Mouse (Mus musculus): ENCODE data around the gene Heatr9. TPM values are rescaled to one million over a fixed set of nuclear protein-coding genes. Genes with fewer than 3 reads are reported as not detected.

Gene Heatr9
- total and polyA plus RNA-seq, 3 experiments, result not detected

DNA sequence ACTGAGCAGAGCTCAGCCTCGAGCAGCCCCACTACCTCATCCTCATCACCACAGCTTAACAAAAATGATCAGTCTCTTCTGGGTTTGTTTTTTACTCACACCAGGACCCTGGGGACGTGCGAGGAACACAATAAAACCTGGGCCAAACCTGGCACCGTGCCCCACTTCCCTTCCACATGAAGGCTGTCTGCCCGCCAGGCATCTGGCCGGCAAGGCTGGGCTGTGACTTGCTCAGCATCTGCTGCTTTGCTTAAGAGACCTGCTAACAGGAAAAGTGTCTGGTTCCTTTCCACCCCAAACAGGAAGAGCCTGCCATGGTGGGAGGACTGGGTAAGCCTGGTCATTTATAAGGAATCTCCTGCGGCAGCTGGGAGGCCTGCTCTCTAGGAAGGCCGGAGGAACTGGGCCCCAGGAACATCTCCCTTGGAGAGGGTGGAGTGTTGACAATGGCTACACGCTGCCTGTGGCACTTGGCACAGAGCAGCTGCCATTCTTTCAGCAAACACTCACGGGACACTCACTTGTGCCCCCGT is 54.8 kb downstream of the Heatr9 start:
- no peaks in the 10 kb centered on the region for H3K9me3 ChIP-seq (replicated peaks; ENCODE audit: insufficient read depth, low read length)
- peaks cover 3 to 4% of the 10 kb centered on the region in 2 experiments for H3K27me3 ChIP-seq (ENCODE audit: control insufficient read depth in 1 of 2, insufficient read depth in 2 of 2, low read length in 2 of 2)
- no peak overlapping the region for H3K27ac ChIP-seq (ENCODE audit: control insufficient read depth, low read depth, low read length)
- no peak overlapping the region for H3K9ac ChIP-seq (ENCODE audit: control insufficient read depth, low read depth, low read length, poor library complexity, severe bottlenecking)
- peaks cover 3% of the 10 kb centered on the region; the same call in 1 of the 2 replicates for H3K79me2 ChIP-seq (ENCODE audit: control insufficient read depth, insufficient read depth, low read length, poor library complexity)
- H3K36me3 ChIP-seq (ENCODE audit: control insufficient read depth in 1 of 2, insufficient read depth in 2 of 2, low read length in 2 of 2), result peaks cover 0 to 11% of the 10 kb centered on the region in 2 experiments; a peak in 2 of 4 replicates
- TF ChIP-seq POLR2A (IDR thresholded peaks at IDR 0.05; ENCODE audit: control insufficient read depth in 1 of 2, insufficient read depth in 1 of 2, low read depth in 1 of 2, low read length in 2 of 2, poor library complexity in 1 of 2) (no peak), CHD1 (IDR thresholded peaks at IDR 0.05; ENCODE audit: low read depth, low read length) (no peak), RAD21 (IDR thresholded peaks at IDR 0.05; ENCODE audit: low read depth, low read length) (no peak), MEF2A (IDR thresholded peaks at IDR 0.05; ENCODE audit: extremely low read depth, insufficient replicate concordance, low read depth, low read length, poor library complexity, severe bottlenecking) (no peak), EP300 (IDR thresholded peaks at IDR 0.05; ENCODE audit: low read depth in 1 of 2, low read length in 2 of 2) (no peak), KAT2A (conservative IDR thresholded peaks at IDR 0.05; ENCODE audit: low read depth, low read length) (no peak), HCFC1 (IDR thresholded peaks at IDR 0.05; ENCODE audit: low read depth, low read length) (no peak), ZKSCAN1 (IDR thresholded peaks at IDR 0.05; ENCODE audit: low read depth, low read length) (no peak), SMC3 (IDR thresholded peaks at IDR 0.05; ENCODE audit: low read depth, low read length) (no peak), ZC3H11A (IDR thresholded peaks at IDR 0.05; ENCODE audit: low read depth, low read length) (no peak), E2F4 (IDR thresholded peaks at IDR 0.05; ENCODE audit: borderline replicate concordance, low read depth, low read length) (no peak), NRF1 (IDR thresholded peaks at IDR 0.05; ENCODE audit: insufficient read depth, low read depth, low read length, poor library complexity, severe bottlenecking) (no peak), ELF1 (IDR thresholded peaks at IDR 0.05; ENCODE audit: low read depth, low read length) (no peak), MXI1 (IDR thresholded peaks at IDR 0.05; ENCODE audit: low read depth, low read length) (no peak), MAX (IDR thresholded peaks at IDR 0.05; ENCODE audit: low read length) (no peak), MAZ (IDR thresholded peaks at IDR 0.05; ENCODE audit: low read depth, low read length) (no peak)
- DNase-seq (ENCODE audit: low read depth, low spot score), result no peak
- H3K4me3 ChIP-seq (ENCODE audit: control insufficient read depth in 1 of 2, insufficient read depth in 1 of 2, low read depth in 2 of 2, low read length in 2 of 2), result no peak overlapping the region
- H3K4me1 ChIP-seq (ENCODE audit: control insufficient read depth in 1 of 2, insufficient read depth in 2 of 2, low read length in 2 of 2), result peaks cover 9 to 10% of the 10 kb centered on the region in 2 experiments

DNA sequence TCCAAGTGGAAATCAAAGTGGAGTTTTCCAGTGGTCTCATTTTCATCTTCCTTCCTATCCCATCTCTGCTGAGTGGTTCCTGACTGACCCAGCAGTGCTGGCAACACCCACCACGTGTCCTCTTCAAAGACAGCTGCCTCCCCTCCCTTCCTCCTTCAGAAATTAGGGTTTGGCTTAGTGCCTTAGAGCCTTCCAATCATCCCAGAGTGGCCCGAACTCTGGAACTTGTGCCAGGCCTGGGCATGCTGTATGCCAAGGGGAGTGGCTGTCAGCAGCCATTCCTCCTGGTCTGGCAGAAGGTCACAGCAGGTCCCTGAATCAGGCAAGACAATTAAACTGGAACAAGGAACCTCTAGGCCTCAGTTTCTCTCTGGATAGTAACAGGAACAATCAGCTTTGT is 56.0 kb downstream of the Heatr9 start:
- H3K27ac ChIP-seq (ENCODE audit: control insufficient read depth, low read depth, low read length), result no peak overlapping the region
- no peak overlapping the region for H3K9ac ChIP-seq (ENCODE audit: control insufficient read depth, low read depth, low read length, poor library complexity, severe bottlenecking)
- H3K27me3 ChIP-seq (ENCODE audit: control insufficient read depth in 1 of 2, insufficient read depth in 2 of 2, low read length in 2 of 2), result peaks cover 3 to 4% of the 10 kb centered on the region in 2 experiments
- H3K9me3 ChIP-seq (replicated peaks; ENCODE audit: insufficient read depth, low read length), result no peaks in the 10 kb centered on the region
- no peaks in the 10 kb centered on the region for H3K36me3 ChIP-seq (ENCODE audit: control insufficient read depth in 1 of 2, insufficient read depth in 2 of 2, low read length in 2 of 2)
- no peak for DNase-seq (ENCODE audit: low read depth, low spot score)
- H3K4me1 ChIP-seq (ENCODE audit: control insufficient read depth in 1 of 2, insufficient read depth in 2 of 2, low read length in 2 of 2), result peaks cover 0 to 4% of the 10 kb centered on the region in 2 experiments; a peak in 1 of 4 replicates
- TF ChIP-seq E2F4 (IDR thresholded peaks at IDR 0.05; ENCODE audit: borderline replicate concordance, low read depth, low read length) (no peak), SIN3A (IDR thresholded peaks at IDR 0.05; ENCODE audit: low read length) (no peak), POLR2AphosphoS5 (IDR thresholded peaks at IDR 0.05; ENCODE audit: borderline replicate concordance, low read depth, low read length) (no peak), USF1 (IDR thresholded peaks at IDR 0.05; ENCODE audit: low read depth, low read length) (no peak), TAL1 (IDR thresholded peaks at IDR 0.05; ENCODE audit: low read length) (no peak), CHD2 (IDR thresholded peaks at IDR 0.05; ENCODE audit: low read length) (no peak), TBP (IDR thresholded peaks at IDR 0.05; ENCODE audit: low read depth, low read length) (no peak)
- H3K4me3 ChIP-seq (ENCODE audit: control insufficient read depth in 1 of 2, insufficient read depth in 1 of 2, low read depth in 2 of 2, low read length in 2 of 2), result no peak overlapping the region
- H3K79me2 ChIP-seq (ENCODE audit: control insufficient read depth, insufficient read depth, low read length, poor library complexity), result no peaks in the 10 kb centered on the region

Measured in MEL (cell line).